Mouse (Mus musculus) spleen, adult 12 weeks (tissue): ENCODE results near the gene Gm10644.
"Not testable (repeated sequence)": the region's sequence is repeated elsewhere in the genome, so short reads cannot be mapped to it uniquely, and the experiment has no call there.

Experiments used
- DNase-seq: peaks from one replicate; pipeline ENCODE4 v3.0.0; 2022; ENCODE audit warnings: low spot score

Gene Gm10644

GRCm38 (mm10) chr8:83955106-83955957 is at the start of gene Gm10644, which contains the start of gene Asf1b:
Gene Gm10644 (minus strand): TSS chr8:83955205.
Gene Asf1b (plus strand): TSS chr8:83955507.
- peak; percentile 92 for DNase-seq

GRCm38 (mm10) chr8:84004533-84005201 is 49.7 kb upstream of the Gm10644 start:
- peak; percentile 81 for DNase-seq

- no peak for DNase-seq
Measured at GRCm38 (mm10) chr8:84003612-84004246, 48.7 kb upstream of the Gm10644 start.

- DNase-seq: no peak
Measured at GRCm38 (mm10) chr8:84002957-84003611, 48.1 kb upstream of the Gm10644 start.

- no peak for DNase-seq
Measured at GRCm38 (mm10) chr8:84001281-84002000, 46.4 kb upstream of the Gm10644 start, which contains the start of gene 1700067K01Rik. Gene 1700067K01Rik (plus strand): TSS chr8:84001502.

- no peak for DNase-seq
Measured at GRCm38 (mm10) chr8:83999825-84000224, 44.8 kb upstream of the Gm10644 start.

- no peak for DNase-seq
Measured at GRCm38 (mm10) chr8:83999057-83999705, 44.2 kb upstream of the Gm10644 start.

- peak; percentile 66 for DNase-seq
Measured at GRCm38 (mm10) chr8:83998231-83999056, 43.4 kb upstream of the Gm10644 start.

GRCm38 (mm10) chr8:83997511-83998141 is 42.6 kb upstream of the Gm10644 start, which contains the start of gene Samd1:
Gene Samd1 (plus strand): TSS chr8:83997672.
- DNase-seq: no peak

- DNase-seq: peak; percentile 72
Measured at GRCm38 (mm10) chr8:83996567-83997505, 41.8 kb upstream of the Gm10644 start.

- no peak for DNase-seq
Measured at GRCm38 (mm10) chr8:83995973-83996372, 41.0 kb upstream of the Gm10644 start.

GRCm38 (mm10) chr8:83994030-83994429 is 39.0 kb upstream of the Gm10644 start:
- no peak for DNase-seq

- no peak for DNase-seq
Measured at GRCm38 (mm10) chr8:83992488-83992887, 37.5 kb upstream of the Gm10644 start.

GRCm38 (mm10) chr8:83990170-83990569 is 35.2 kb upstream of the Gm10644 start:
- DNase-seq: no peak

GRCm38 (mm10) chr8:83989243-83989642 is 34.2 kb upstream of the Gm10644 start:
- DNase-seq: no peak

GRCm38 (mm10) chr8:83983222-83983621 is 28.2 kb upstream of the Gm10644 start:
- DNase-seq: not testable (repeated sequence)

GRCm38 (mm10) chr8:83982449-83982848 is 27.4 kb upstream of the Gm10644 start:
- DNase-seq: no peak

GRCm38 (mm10) chr8:83981533-83981932 is 26.5 kb upstream of the Gm10644 start:
- DNase-seq: no peak
